Mouse (Mus musculus) spleen, adult 2 months (tissue): ENCODE results near the gene Itch. TPM values are rescaled to one million over a fixed set of nuclear protein-coding genes. Genes with fewer than 3 reads are reported as not detected.

ENCODE experiments used
- DNase-seq, 2 experiments: peaks; one replicate each; pipeline versions ENCODE4 v3.0.0 to v3.0.0-alpha.2; 2012 to 2021; ENCODE audit warnings: low spot score in 2 of 2, low read depth in 1 of 2
- H3K27ac ChIP-seq: fragments of 200-500 bp; 2 replicates; pipeline ENCODE4 v1.5.1; 2012; ENCODE audit warnings: low read length, inconsistent platforms; ENCODE audit not compliant: insufficient read depth
- H3K27me3 ChIP-seq: fragments of 200-500 bp; 2 replicates; pipeline ENCODE4 v1.6.1; 2012; ENCODE audit warnings: mild to moderate bottlenecking, moderate library complexity, low read length, inconsistent platforms; ENCODE audit not compliant: control insufficient read depth, insufficient read depth
- H3K36me3 ChIP-seq: fragments of 200-500 bp; 2 replicates; pipeline ENCODE4 v1.6.1; 2012; ENCODE audit warnings: mild to moderate bottlenecking, low read length, inconsistent platforms; ENCODE audit not compliant: control insufficient read depth, insufficient read depth
- H3K4me1 ChIP-seq: fragments of 200-500 bp; 2 replicates; pipeline ENCODE4 v1.6.1; 2011; ENCODE audit warnings: inconsistent platforms; ENCODE audit not compliant: control insufficient read depth, insufficient read depth, insufficient read length
- H3K4me3 ChIP-seq: fragments of 200-500 bp; 2 replicates; pipeline ENCODE4 v1.5.1; 2011; ENCODE audit warnings: mild to moderate bottlenecking, inconsistent platforms; ENCODE audit not compliant: insufficient read depth, insufficient read length; ENCODE audit errors: extremely low read depth
- CTCF ChIP-seq: fragments of 200-500 bp; IDR thresholded peaks from 2 replicates; pipeline ENCODE4 v1.5.1; 2011; ENCODE audit warnings: mild to moderate bottlenecking, inconsistent platforms; ENCODE audit not compliant: insufficient read depth, insufficient read length, insufficient replicate concordance; ENCODE audit errors: extremely low read depth
- POLR2A ChIP-seq: fragments of 200-500 bp; IDR thresholded peaks from 2 replicates; pipeline ENCODE4 v1.6.1; 2011; ENCODE audit warnings: low read depth, low read length, inconsistent platforms
- WGBS: fragments of 180-500 bp; shearing (Covaris S2); methylation state at CpG from one replicate; pipeline ENCODE4 v1.1.7; 2018; 5-methylcytosine and 5-hydroxymethylcytosine counted together
- polyA plus RNA-seq: library from polyadenylated mRNA; depleted of rRNA; stranded (reverse); fragments of >200 nt; gene quantifications from 2 replicates; pipeline ENCODE4 v1.2.3, GENCODE M21; 2012

Gene Itch
- polyA plus RNA-seq, 1 experiment = 6.9 TPM

DNA sequence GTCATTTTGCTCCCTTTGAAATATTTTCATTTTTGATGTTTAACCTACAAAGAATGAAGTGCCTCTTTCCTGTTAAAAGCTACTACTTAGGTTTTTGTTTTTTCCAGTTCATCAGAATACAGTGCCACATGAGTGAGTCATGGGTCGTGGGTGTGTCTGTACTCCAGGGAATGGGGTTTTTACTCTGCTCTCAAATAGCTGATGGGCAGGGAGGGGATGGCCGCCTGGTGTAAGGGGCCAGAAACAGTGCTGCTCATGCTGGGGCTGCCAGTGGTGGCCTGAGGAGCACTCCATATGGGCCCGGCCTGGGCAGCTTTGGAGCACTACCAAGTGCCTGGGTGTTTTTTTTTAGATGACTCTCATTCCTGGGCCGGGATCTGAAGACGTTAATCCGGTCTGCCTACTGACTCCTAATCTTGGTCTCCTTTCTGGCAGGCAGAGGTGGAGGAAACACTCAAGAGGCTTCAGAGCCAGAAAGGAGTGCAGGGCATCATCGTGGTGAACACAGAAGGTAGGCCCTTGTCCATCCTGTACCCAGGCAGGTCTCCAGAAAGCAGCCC is 109.1 kb downstream of the Itch start:
- DNase-seq = no peak
- Histone ChIP-seq H3K4me3 (no peak overlapping the region), H3K36me3 (peaks cover 20% of the 10 kb centered on the region), H3K27ac (no peak overlapping the region), H3K4me1 (peaks cover 4% of the 10 kb centered on the region), H3K27me3 (no peaks in the 10 kb centered on the region)
- WGBS = 82% methylated on average over 7 of the region's 7 CpGs
- TF ChIP-seq POLR2A (no peak), CTCF (no peak)

DNA sequence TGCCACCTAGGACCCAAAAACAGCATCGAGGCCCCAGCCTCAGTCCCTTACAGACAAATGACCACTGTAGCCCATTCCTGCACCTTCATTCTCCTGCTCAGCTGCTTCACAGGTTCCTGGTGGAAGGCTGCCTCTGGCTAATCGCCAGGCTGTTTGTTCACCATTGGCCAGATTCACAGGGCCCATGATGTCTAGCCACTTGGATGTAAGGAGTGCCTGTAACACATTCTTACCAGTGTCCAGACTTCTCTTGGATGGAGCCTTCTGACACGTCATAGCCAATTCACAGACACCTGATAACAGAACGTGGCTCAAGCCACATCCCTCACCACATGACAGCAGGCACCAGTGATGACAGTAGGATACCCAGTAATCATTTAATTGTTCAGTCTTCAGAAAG is 112.9 kb downstream of the Itch start:
- DNase-seq = no peak
- Histone ChIP-seq H3K4me1 (no peaks in the 10 kb centered on the region), H3K27me3 (no peaks in the 10 kb centered on the region), H3K36me3 (peaks cover 41% of the 10 kb centered on the region), H3K4me3 (no peak overlapping the region), H3K27ac (no peak overlapping the region)
- WGBS = 91% methylated on average over 4 of the region's 4 CpGs
- no peak for TF ChIP-seq POLR2A
- TF ChIP-seq CTCF = no peak

DNA sequence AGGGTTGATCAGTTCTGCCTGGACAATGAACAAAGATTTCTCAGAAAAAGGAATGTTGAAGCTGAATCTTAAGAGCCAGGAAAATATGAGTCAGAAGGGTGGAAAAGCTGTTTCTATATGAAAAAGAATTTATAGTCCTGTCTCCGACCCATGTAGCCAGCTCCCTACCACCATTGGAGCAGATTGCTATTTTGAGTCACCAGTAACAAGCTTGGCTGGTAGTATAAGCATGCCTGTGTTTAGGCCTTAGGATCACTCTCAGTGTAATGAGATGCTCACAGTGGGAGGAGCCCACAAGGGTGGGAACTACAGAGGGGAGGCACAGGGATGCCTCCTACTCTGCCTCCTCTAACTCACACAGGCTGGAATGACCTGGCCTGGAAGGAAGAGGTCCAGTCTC is 114.9 kb downstream of the Itch start:
- no peak for DNase-seq
- no peaks in the 10 kb centered on the region for H3K4me1 ChIP-seq
- no peak for TF ChIP-seq CTCF
- no peak for TF ChIP-seq POLR2A
- peaks cover 41% of the 10 kb centered on the region for H3K36me3 ChIP-seq
- no peak overlapping the region for H3K27ac ChIP-seq
- 100% methylated on average over 1 of the region's 1 CpGs for WGBS
- H3K4me3 ChIP-seq = no peak overlapping the region
- H3K27me3 ChIP-seq = no peaks in the 10 kb centered on the region

DNA sequence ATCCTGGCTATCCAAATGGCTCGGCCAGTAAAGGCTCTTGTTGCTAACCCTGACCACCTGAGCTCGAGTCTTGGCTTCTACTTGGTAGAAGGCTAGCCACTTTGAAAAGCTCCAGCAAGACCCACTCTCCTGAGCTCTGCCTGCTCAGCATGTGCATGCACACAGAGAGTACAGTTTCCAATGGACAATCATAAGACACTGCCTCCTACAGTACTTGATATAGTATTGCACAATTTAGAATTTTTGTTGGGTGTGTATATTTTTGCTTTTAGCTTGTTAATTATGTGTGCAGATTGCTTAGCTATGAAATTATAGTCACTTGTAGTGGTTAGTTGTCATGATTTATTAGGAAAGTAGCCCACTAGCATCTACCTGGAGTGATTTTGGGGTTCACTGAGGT is 115.4 kb downstream of the Itch start:
- no peak overlapping the region for H3K27ac ChIP-seq
- WGBS = 82% methylated on average over 2 of the region's 2 CpGs
- peaks cover 41% of the 10 kb centered on the region for H3K36me3 ChIP-seq
- no peaks in the 10 kb centered on the region for H3K4me1 ChIP-seq
- TF ChIP-seq CTCF = no peak
- no peak for TF ChIP-seq POLR2A
- H3K4me3 ChIP-seq = no peak overlapping the region
- H3K27me3 ChIP-seq = no peaks in the 10 kb centered on the region
- DNase-seq = no peak

DNA sequence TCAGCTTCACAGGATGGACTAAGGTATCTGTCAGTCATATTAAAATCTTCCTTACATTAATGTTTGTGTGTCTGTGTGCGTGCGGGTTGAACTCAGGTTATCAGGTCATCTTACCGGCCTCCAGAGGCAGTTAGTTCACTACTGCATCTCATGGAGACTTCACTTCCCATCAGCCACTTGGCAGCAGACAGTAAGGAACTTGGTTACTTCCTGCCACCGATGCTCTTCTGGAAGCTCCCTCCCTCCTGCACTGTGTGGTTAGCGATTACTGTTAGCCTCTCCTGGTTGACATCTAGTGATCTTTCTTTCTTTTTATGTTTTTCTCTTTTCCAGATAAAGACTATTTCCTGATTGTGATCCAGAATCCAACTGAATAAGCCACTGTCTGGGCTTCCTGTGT is 116.3 kb downstream of the Itch start:
- WGBS = 64% methylated on average over 5 of the region's 5 CpGs
- H3K36me3 ChIP-seq = peaks cover 35% of the 10 kb centered on the region
- no peaks in the 10 kb centered on the region for H3K4me1 ChIP-seq
- no peaks in the 10 kb centered on the region for H3K27me3 ChIP-seq
- no peak overlapping the region for H3K4me3 ChIP-seq
- H3K27ac ChIP-seq = no peak overlapping the region
- TF ChIP-seq CTCF (no peak), POLR2A (no peak)
- no peak for DNase-seq

- Histone ChIP-seq H3K27me3 (no peaks in the 10 kb centered on the region), H3K36me3 (no peaks in the 10 kb centered on the region), H3K4me1 (no peaks in the 10 kb centered on the region), H3K27ac (no peak overlapping the region), H3K4me3 (no peak overlapping the region)
- no peak for TF ChIP-seq POLR2A
- no peak for TF ChIP-seq CTCF
- 83% methylated on average over 6 of the region's 6 CpGs for WGBS
- DNase-seq = no peak
Observed at GRCm38 (mm10) chr2:155265526-155265925, 132.2 kb downstream of the Itch start.

DNA sequence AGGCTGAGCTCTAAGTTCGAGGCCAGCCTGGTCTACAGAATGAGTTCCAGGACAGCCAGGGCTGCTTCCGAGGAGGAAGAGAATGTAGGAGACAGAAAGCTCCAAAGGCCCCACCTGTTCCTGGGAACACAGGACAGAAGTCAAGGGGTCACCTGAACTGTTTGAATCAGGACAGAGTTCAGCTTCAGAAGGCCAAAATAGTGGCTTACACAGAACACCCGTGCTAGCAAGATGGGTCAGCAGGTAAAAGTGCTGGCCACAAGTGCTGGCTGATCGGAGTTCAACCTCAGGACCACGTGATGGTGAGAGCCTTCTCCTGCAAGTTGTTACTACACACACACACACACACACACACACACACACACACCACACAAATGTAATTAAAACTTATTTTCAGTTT is 133.6 kb downstream of the Itch start:
- H3K27me3 ChIP-seq = no peaks in the 10 kb centered on the region
- no peak for DNase-seq
- H3K4me3 ChIP-seq = no peak overlapping the region
- no peak overlapping the region for H3K27ac ChIP-seq
- no peaks in the 10 kb centered on the region for H3K36me3 ChIP-seq
- H3K4me1 ChIP-seq = no peaks in the 10 kb centered on the region
- 88% methylated on average over 5 of the region's 5 CpGs for WGBS
- TF ChIP-seq POLR2A (no peak), CTCF (no peak)
